Mouse (Mus musculus): ENCODE results near the gene Hcrtr1. TPM values are rescaled to one million over a fixed set of nuclear protein-coding genes. Genes with fewer than 3 reads are reported as not detected.

Gene Hcrtr1
- polyA plus RNA-seq, 1 experiment from 2014 or later, result 0.13 TPM

GRCm38 (mm10) chr4:130081345-130082190 lies 57.6 kb downstream of the Hcrtr1 start:
- Histone ChIP-seq H3K9me3 (replicated peaks; ENCODE audit: control insufficient read depth, low read length) (no peaks in the 10 kb centered on the region), H3K27ac (ENCODE audit: low read depth, low read length) (peak overlapping the region; percentile 39; the same call in 1 of the 2 replicates), H3K4me2 (ENCODE audit: low read length) (no peak overlapping the region), H3K9ac (ENCODE audit: low read length) (no peak overlapping the region), H3K4me1 (ENCODE audit: control insufficient read depth, insufficient read depth, low read length) (peaks cover 28% of the 10 kb centered on the region), H3K36me3 (ENCODE audit: control insufficient read depth, insufficient read depth, low read length) (no peaks in the 10 kb centered on the region), H3K4me3 (ENCODE audit: low read depth, low read length) (no peak overlapping the region), H3K27me3 (replicated peaks; ENCODE audit: control insufficient read depth, insufficient read depth, low read length) (no peaks in the 10 kb centered on the region)
- WGBS, result 55% methylated on average over 19 of the region's 19 CpGs
- ATAC-seq (peak; percentile 69), DNase-seq (ENCODE audit: low spot score) (peak; percentile 83)

Other genes with a start within 250 kb of the Hcrtr1 start
- gene Spocd1, start 210.1 kb downstream of the Hcrtr1 start, polyA plus RNA-seq (2014; fragmentation: Nextera tagmentation; extraction: Ambion mirVana), result not detected in 2 replicates
- 6.6 and 12.3 TPM in 2 replicates for gene Adgrb2, start 154.5 kb downstream of the Hcrtr1 start, polyA plus RNA-seq (2014; fragmentation: Nextera tagmentation; extraction: Ambion mirVana)
- gene Col16a1, start 91.5 kb downstream of the Hcrtr1 start, polyA plus RNA-seq (2014; fragmentation: Nextera tagmentation; extraction: Ambion mirVana), result 4.0 and 5.7 TPM in 2 replicates
- 88.6 and 91.9 TPM in 2 replicates for gene Pef1, start 36.8 kb downstream of the Hcrtr1 start, polyA plus RNA-seq (2014; fragmentation: Nextera tagmentation; extraction: Ambion mirVana)
- gene Tinagl1, start 35.8 kb upstream of the Hcrtr1 start, polyA plus RNA-seq (2014; fragmentation: Nextera tagmentation; extraction: Ambion mirVana), result 2.7 and 4.0 TPM in 2 replicates
- 0.11 and 0.89 TPM in 2 replicates for gene Gm853, start 83.0 kb upstream of the Hcrtr1 start, polyA plus RNA-seq (2014; fragmentation: Nextera tagmentation; extraction: Ambion mirVana)
- gene Serinc2, start 139.8 kb upstream of the Hcrtr1 start, polyA plus RNA-seq (2014; fragmentation: Nextera tagmentation; extraction: Ambion mirVana), result 79.1 and 93.9 TPM in 2 replicates
- gene Fabp3, start 169.2 kb upstream of the Hcrtr1 start, polyA plus RNA-seq (2014; fragmentation: Nextera tagmentation; extraction: Ambion mirVana), result 107 and 121 TPM in 2 replicates
- gene Gm10570, start 169.3 kb upstream of the Hcrtr1 start, polyA plus RNA-seq (2014; fragmentation: Nextera tagmentation; extraction: Ambion mirVana), result 0.63 and 0.80 TPM in 2 replicates
- gene Zcchc17, start 220.6 kb upstream of the Hcrtr1 start, polyA plus RNA-seq (2014; fragmentation: Nextera tagmentation; extraction: Ambion mirVana), result 91.3 and 91.7 TPM in 2 replicates
- 143 and 160 TPM in 2 replicates for gene Snrnp40, start 220.8 kb upstream of the Hcrtr1 start, polyA plus RNA-seq (2014; fragmentation: Nextera tagmentation; extraction: Ambion mirVana)